Mouse (Mus musculus) neural tube, embryonic 15.5 days (tissue): ENCODE measurements around the gene Tnfrsf1b. TPM values are rescaled to one million over a fixed set of nuclear protein-coding genes. Genes with fewer than 3 reads are reported as not detected.

Experiments used
- ATAC-seq: fragments of 200-750 bp; cut with Nextera tagmentation; 2 replicates; pipeline ENCODE4 v1.8.0; 2017; ENCODE audit warnings: mild to moderate bottlenecking, moderate TSS enrichment, moderate library complexity; ENCODE audit not compliant: low FRiP score
- H3K27ac ChIP-seq: fragments of 300-500 bp; sonication (generic); replicated peaks from 2 replicates; pipeline ENCODE4 v1.5.1; 2015; ENCODE audit warnings: mild to moderate bottlenecking, inconsistent platforms
- H3K27me3 ChIP-seq: fragments of 300-500 bp; sonication (generic); replicated peaks from 2 replicates; pipeline ENCODE4 v1.6.1; 2015; ENCODE audit warnings: inconsistent platforms
- H3K36me3 ChIP-seq: fragments of 300-500 bp; sonication (generic); 2 replicates; pipeline ENCODE4 v1.6.1; 2015; ENCODE audit warnings: inconsistent platforms
- H3K4me1 ChIP-seq: fragments of 300-500 bp; sonication (generic); 2 replicates; pipeline ENCODE4 v1.6.1; 2015; ENCODE audit warnings: inconsistent platforms
- H3K4me2 ChIP-seq: fragments of 300-500 bp; sonication (generic); 2 replicates; pipeline ENCODE4 v1.6.1; 2015; ENCODE audit warnings: inconsistent platforms, mild to moderate bottlenecking, moderate library complexity
- H3K4me3 ChIP-seq: fragments of 300-500 bp; sonication (generic); replicated peaks from 2 replicates; pipeline ENCODE4 v1.5.1; 2015; ENCODE audit warnings: mild to moderate bottlenecking, inconsistent platforms
- H3K9ac ChIP-seq: fragments of 300-500 bp; sonication (generic); replicated peaks from 2 replicates; pipeline ENCODE4 v1.6.1; 2015; ENCODE audit warnings: mild to moderate bottlenecking, inconsistent platforms
- H3K9me3 ChIP-seq: fragments of 300-500 bp; sonication (generic); replicated peaks from 2 replicates; pipeline ENCODE4 v1.6.1; 2016; ENCODE audit warnings: inconsistent platforms
- WGBS: fragments of 180-500 bp; shearing (Covaris S2); methylation state at CpG from one replicate; pipeline ENCODE4 v1.1.7; 2015; ENCODE audit warnings: mixed read lengths; 5-methylcytosine and 5-hydroxymethylcytosine counted together
- polyA plus RNA-seq: library from polyadenylated mRNA; unstranded; fragments of >200 nt; fragmentation: Nextera tagmentation; extraction: Ambion mirVana; gene quantifications from 2 replicates; pipeline ENCODE4 v1.2.1, GENCODE M21; 2015

Tnfrsf1b gene
- polyA plus RNA-seq, 1 experiment from 2014 or later, result 4.5 TPM

- Histone ChIP-seq H3K9ac (no peak overlapping the region), H3K27me3 (no peaks in the 10 kb centered on the region), H3K9me3 (no peaks in the 10 kb centered on the region), H3K4me1 (no peaks in the 10 kb centered on the region), H3K27ac (no peak overlapping the region), H3K4me2 (no peak overlapping the region), H3K36me3 (no peaks in the 10 kb centered on the region), H3K4me3 (no peak overlapping the region)
- WGBS, result 48% methylated on average over 13 of the region's 13 CpGs
- ATAC-seq, result no peak
Measured at GRCm38 (mm10) chr4:145254418-145254817, 7.7 kb upstream of the Tnfrsf1b start.

DNA sequence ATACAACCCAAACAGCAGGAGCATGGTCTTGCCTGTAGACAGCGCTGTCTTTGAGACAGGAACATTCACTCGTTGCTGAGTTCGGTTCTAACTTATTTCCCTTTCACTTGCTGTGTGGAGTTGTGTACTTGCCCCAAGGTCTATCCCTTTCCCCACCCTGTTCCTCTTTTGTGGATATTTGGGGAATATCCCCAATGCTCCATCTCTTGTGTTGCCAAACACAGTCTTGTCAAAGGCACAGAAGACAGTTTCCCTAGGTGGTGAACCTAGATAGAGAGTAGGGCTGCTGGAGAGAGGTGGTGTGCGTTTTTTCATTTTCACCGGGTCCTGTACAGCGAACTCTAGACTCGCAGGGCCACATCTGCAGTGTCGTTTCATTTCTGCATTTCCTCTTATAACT lies 5.9 kb upstream of the Tnfrsf1b start:
- peaks cover 4% of the 10 kb centered on the region; the same call in 1 of the 2 replicates for H3K27me3 ChIP-seq
- no peak overlapping the region for H3K9ac ChIP-seq
- H3K27ac ChIP-seq, result no peak overlapping the region
- H3K4me2 ChIP-seq, result no peak overlapping the region
- no peaks in the 10 kb centered on the region for H3K9me3 ChIP-seq
- H3K36me3 ChIP-seq, result no peaks in the 10 kb centered on the region
- no peak for ATAC-seq
- no peak overlapping the region for H3K4me3 ChIP-seq
- 92% methylated on average over 8 of the region's 8 CpGs for WGBS
- no peaks in the 10 kb centered on the region for H3K4me1 ChIP-seq

DNA sequence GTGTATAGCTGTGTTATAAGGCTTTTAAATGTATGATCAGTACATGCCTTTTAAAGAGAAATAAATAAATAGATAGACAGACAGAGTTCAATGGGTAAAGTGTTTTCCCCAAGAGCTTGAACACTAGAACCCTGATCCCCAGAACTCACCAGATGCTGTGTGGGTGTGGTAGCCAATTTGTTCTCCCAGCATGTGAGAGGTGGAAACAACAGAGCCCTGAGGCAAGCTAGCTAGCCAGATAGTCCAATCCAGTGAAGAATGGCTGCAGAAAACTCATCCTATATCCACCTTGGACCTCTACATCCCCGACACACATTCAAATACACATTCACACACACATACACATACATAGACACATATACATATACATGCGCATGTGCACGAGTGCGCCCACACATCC lies 4.9 kb upstream of the Tnfrsf1b start:
- H3K4me2 ChIP-seq, result no peak overlapping the region
- H3K4me3 ChIP-seq, result no peak overlapping the region
- H3K36me3 ChIP-seq, result no peaks in the 10 kb centered on the region
- H3K27me3 ChIP-seq, result peaks cover 13% of the 10 kb centered on the region
- WGBS, result 98% methylated on average over 4 of the region's 4 CpGs
- H3K27ac ChIP-seq, result no peak overlapping the region
- ATAC-seq, result no peak
- no peaks in the 10 kb centered on the region for H3K9me3 ChIP-seq
- H3K4me1 ChIP-seq, result peaks cover 4% of the 10 kb centered on the region
- H3K9ac ChIP-seq, result no peak overlapping the region

DNA sequence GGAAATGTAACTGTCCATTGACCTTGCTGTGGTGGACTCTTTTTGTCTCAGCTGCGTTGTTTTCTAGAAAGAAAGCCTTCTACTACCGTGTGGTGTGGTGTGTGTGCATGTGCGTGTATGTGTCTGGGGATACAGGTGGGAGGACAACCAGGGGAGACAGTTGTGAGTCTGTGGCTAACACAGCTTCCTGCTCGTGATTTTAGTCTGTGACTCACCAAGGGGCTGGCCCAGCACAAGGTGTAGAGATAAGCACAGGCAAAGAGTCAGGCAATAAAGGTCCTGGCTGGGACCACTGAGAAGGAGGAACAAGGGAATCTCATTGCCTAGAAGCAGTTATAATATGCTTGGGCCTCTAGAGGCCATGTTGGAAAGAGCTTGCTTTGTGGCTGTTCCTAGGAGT lies 3.3 kb upstream of the Tnfrsf1b start:
- Histone ChIP-seq H3K9ac (no peak overlapping the region), H3K4me1 (peaks cover 14% of the 10 kb centered on the region), H3K27ac (no peak overlapping the region), H3K36me3 (no peaks in the 10 kb centered on the region), H3K4me2 (no peak overlapping the region), H3K9me3 (no peaks in the 10 kb centered on the region), H3K27me3 (peaks cover 22% of the 10 kb centered on the region), H3K4me3 (no peak overlapping the region)
- no peak for ATAC-seq
- WGBS, result 82% methylated on average over 4 of the region's 4 CpGs

- Histone ChIP-seq H3K4me3 (no peak overlapping the region), H3K4me1 (peaks cover 14% of the 10 kb centered on the region), H3K9me3 (no peaks in the 10 kb centered on the region), H3K4me2 (no peak overlapping the region), H3K27ac (no peak overlapping the region), H3K27me3 (peaks cover 22% of the 10 kb centered on the region), H3K9ac (no peak overlapping the region), H3K36me3 (no peaks in the 10 kb centered on the region)
- 78% methylated on average over 2 of the region's 2 CpGs for WGBS
- ATAC-seq, result no peak
Measured at GRCm38 (mm10) chr4:145247556-145247955, 886 bp upstream of the Tnfrsf1b start.

DNA sequence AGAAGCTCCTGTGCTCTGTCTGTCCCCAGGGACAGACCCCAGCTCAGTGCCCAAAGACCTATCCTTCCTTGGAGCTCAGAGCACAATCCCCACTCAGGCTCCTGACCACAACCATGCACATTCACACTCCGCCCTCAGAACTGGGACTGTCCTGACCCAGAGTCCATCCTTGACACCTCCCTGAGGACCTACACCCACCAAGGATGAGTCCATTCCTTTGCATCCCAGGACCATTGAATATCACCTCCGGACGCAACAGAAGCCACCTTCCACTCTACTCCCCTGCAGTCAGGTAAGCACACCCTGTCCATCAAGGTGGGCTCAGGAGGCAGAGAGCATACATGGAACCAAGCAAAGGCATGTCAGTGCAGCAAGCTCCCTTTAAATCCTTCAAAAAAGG lies 1.1 kb downstream of the Tnfrsf1b start:
- Histone ChIP-seq H3K9me3 (no peaks in the 10 kb centered on the region), H3K9ac (peak overlapping the region; percentile 56; the same call in 1 of the 2 replicates), H3K4me2 (peak overlapping the region; percentile 86), H3K36me3 (no peaks in the 10 kb centered on the region), H3K27ac (no peak overlapping the region), H3K4me3 (peak overlapping the region; percentile 52), H3K4me1 (peaks cover 14% of the 10 kb centered on the region), H3K27me3 (peaks cover 22% of the 10 kb centered on the region)
- WGBS, result 93% methylated on average over 3 of the region's 3 CpGs
- ATAC-seq, result no peak

- ATAC-seq, result no peak
- no peaks in the 10 kb centered on the region for H3K9me3 ChIP-seq
- no peak overlapping the region for H3K4me3 ChIP-seq
- H3K9ac ChIP-seq, result no peak overlapping the region
- peaks cover 22% of the 10 kb centered on the region for H3K27me3 ChIP-seq
- no peaks in the 10 kb centered on the region for H3K36me3 ChIP-seq
- no peak overlapping the region for H3K27ac ChIP-seq
- H3K4me1 ChIP-seq, result peaks cover 16% of the 10 kb centered on the region
- no peak overlapping the region; the same call in 1 of the 2 replicates for H3K4me2 ChIP-seq
- 93% methylated on average over 2 of the region's 2 CpGs for WGBS
Measured at GRCm38 (mm10) chr4:145244676-145245075, 2.0 kb downstream of the Tnfrsf1b start.

GRCm38 (mm10) chr4:145242719-145243350 lies 3.8 kb downstream of the Tnfrsf1b start:
- no peak overlapping the region for H3K4me3 ChIP-seq
- H3K27me3 ChIP-seq, result peaks cover 20% of the 10 kb centered on the region
- no peaks in the 10 kb centered on the region for H3K9me3 ChIP-seq
- H3K36me3 ChIP-seq, result no peaks in the 10 kb centered on the region
- H3K4me1 ChIP-seq, result peaks cover 19% of the 10 kb centered on the region
- WGBS, result 87% methylated on average over 1 of the region's 1 CpGs
- H3K4me2 ChIP-seq, result no peak overlapping the region
- ATAC-seq, result no peak
- no peak overlapping the region for H3K9ac ChIP-seq
- H3K27ac ChIP-seq, result no peak overlapping the region

DNA sequence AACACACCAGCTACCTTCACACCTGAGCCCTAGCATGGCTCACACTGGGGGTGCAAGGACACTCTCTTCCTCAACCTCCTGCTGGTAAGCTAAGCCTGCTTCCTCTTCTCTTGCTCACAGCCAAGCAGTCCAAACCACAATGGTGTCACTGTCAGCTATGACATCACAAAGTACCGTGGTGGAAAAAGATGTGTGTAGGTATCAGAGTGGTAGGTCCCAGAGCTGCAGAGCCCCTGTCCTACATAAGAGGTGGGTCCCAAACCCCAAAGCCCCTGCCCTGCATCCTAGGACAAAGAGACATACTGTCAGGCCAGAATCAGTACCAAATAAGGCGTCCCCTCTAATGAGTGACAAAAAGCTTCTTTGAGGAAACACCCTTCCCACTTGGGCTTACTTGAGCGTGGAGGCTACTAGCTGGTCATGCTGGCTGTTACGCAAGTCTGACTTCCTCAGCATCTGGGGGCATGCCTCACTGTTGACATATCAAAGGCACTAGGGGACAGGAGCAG lies 5.9 kb downstream of the Tnfrsf1b start:
- Histone ChIP-seq H3K4me1 (peaks cover 7% of the 10 kb centered on the region; the same call in 1 of the 2 replicates), H3K4me2 (no peak overlapping the region)

GRCm38 (mm10) chr4:145239049-145239830 lies 7.4 kb downstream of the Tnfrsf1b start:
- no peaks in the 10 kb centered on the region for H3K36me3 ChIP-seq
- peaks cover 5% of the 10 kb centered on the region; the same call in 1 of the 2 replicates for H3K4me1 ChIP-seq
- 34% methylated on average over 4 of the region's 4 CpGs for WGBS
- H3K27ac ChIP-seq, result no peak overlapping the region; the same call in 1 of the 2 replicates
- ATAC-seq, result peak; percentile 46; the same call in 1 of the 2 replicates
- no peak overlapping the region for H3K9ac ChIP-seq
- H3K4me3 ChIP-seq, result no peak overlapping the region
- H3K9me3 ChIP-seq, result no peaks in the 10 kb centered on the region
- no peak overlapping the region for H3K4me2 ChIP-seq
- H3K27me3 ChIP-seq, result no peaks in the 10 kb centered on the region

More for the DNA sequence above, 5.9 kb downstream of the Tnfrsf1b start:
- ATAC-seq, result no peak
- Histone ChIP-seq H3K4me3 (no peak overlapping the region), H3K36me3 (no peaks in the 10 kb centered on the region), H3K27ac (no peak overlapping the region), H3K27me3 (peaks cover 4% of the 10 kb centered on the region; the same call in 1 of the 2 replicates), H3K9ac (no peak overlapping the region), H3K9me3 (no peaks in the 10 kb centered on the region)
- WGBS, result 88% methylated on average over 4 of the region's 4 CpGs

GRCm38 (mm10) chr4:145236027-145236426 lies 10.6 kb downstream of the Tnfrsf1b start:
- H3K4me2 ChIP-seq, result no peak overlapping the region
- ATAC-seq, result no peak
- no peak overlapping the region for H3K27ac ChIP-seq
- H3K9me3 ChIP-seq, result no peaks in the 10 kb centered on the region
- H3K9ac ChIP-seq, result no peak overlapping the region
- H3K36me3 ChIP-seq, result no peaks in the 10 kb centered on the region
- no peaks in the 10 kb centered on the region for H3K27me3 ChIP-seq
- no peak overlapping the region for H3K4me3 ChIP-seq
- WGBS, result 88% methylated on average over 7 of the region's 7 CpGs
- peaks cover 5% of the 10 kb centered on the region; the same call in 1 of the 2 replicates for H3K4me1 ChIP-seq
